19 mouse cellular contexts compared by ENCODE assay signal in the genomic region with DNA sequence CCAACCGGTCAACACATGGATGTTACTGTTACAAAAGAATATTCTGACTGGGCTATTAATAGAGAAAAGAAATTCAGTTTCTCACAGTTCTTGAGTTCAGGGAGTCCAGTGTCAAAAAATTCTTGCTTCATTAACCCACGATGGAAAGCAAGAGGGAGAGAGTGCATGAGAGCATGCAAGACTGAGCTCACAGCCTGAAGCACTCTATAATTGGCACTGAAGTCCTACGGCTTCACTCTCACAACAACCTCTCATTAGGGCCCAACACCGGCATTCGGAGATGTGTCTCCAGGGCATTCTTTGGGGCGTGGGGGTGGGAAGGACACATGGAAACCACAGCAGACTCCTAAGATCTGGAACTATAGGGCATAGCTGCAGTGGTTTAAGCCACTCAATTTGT. TPM values are rescaled to one million over a fixed set of nuclear protein-coding genes. Genes with fewer than 3 reads are reported as not detected.
A peak's percentile ranks its signal among the peaks of the same experiment; 100 is the strongest.
DNase-seq lines count a peak whose midpoint lies in the region; ATAC-seq and TF ChIP-seq lines count a peak whose summit lies in the region.
"Had no signal": no experiment of that assay in that cellular context is flagged by ENCODE, and none has a peak within 500 bp of the region (broad histone marks: within the 10 kb centered on the region; RNA-seq: fewer than 3 reads in every experiment).

No protein-coding gene starts in this region.

- H3K9ac ChIP-seq in kidney, embryonic 14.5 days (ENCODE audit: low read depth, low read length), result no peak overlapping the region
- H3K9ac ChIP-seq in midbrain, embryonic 15.5 days, result no peak overlapping the region
- H3K9ac ChIP-seq: embryonic facial prominence, embryonic 13.5 days; hindbrain, embryonic 12.5 days; limb, embryonic 12.5 days; liver, embryonic 14.5 days had no signal

- peak; percentile 54; the same call in 1 of the 2 replicates for ATAC-seq in kidney, embryonic 14.5 days (ENCODE audit: low FRiP score, low TSS enrichment)
- ATAC-seq in midbrain, embryonic 15.5 days (replicated peaks), result peak; percentile 51
- ATAC-seq: intestine, embryonic 16.5 days; lung, postnatal 0 days had no signal

- no peak for TF ChIP-seq CTCF in brain, embryonic 14.5 days (IDR thresholded peaks at IDR 0.05; ENCODE audit: borderline replicate concordance, extremely low read depth, insufficient read depth, insufficient read length)

- no peaks in the 10 kb centered on the region for H3K9me3 ChIP-seq in kidney, embryonic 14.5 days (ENCODE audit: control insufficient read depth, low read length)
- H3K9me3 ChIP-seq in midbrain, embryonic 15.5 days, result no peaks in the 10 kb centered on the region
- H3K9me3 ChIP-seq: embryonic facial prominence, embryonic 13.5 days; hindbrain, embryonic 12.5 days; limb, embryonic 12.5 days; megakaryocyte, embryonic 14.5 days had no signal

- peak; percentile 64 for DNase-seq in heart, adult 11 months
- no peak for DNase-seq in heart, postnatal 25 days (ENCODE audit: low spot score)
- no peak for DNase-seq in kidney, adult 8-10 months
- peak; percentile 76 for DNase-seq in brain, embryonic 14.5 days (ENCODE audit: low read depth)
- DNase-seq in cerebellum, adult 8-10 months, result no peak
- DNase-seq in frontal cortex, adult 2 months (ENCODE audit: extremely low spot score in 1 of 2, low spot score in 1 of 2), result no peak
- DNase-seq: gastrocnemius, postnatal 25 days; thymus, postnatal 25 days had no signal

- 39% methylated on average over 6 of the region's 6 CpGs for WGBS in kidney, embryonic 14.5 days
- WGBS in midbrain, embryonic 15.5 days, result 54% methylated on average over 6 of the region's 6 CpGs

- no peaks in the 10 kb centered on the region for H3K36me3 ChIP-seq in kidney, embryonic 14.5 days (ENCODE audit: control insufficient read depth, insufficient read depth, low read length)
- H3K36me3 ChIP-seq in midbrain, embryonic 15.5 days (replicated peaks), result no peaks in the 10 kb centered on the region
- H3K36me3 ChIP-seq: embryonic facial prominence, embryonic 13.5 days; hindbrain, embryonic 12.5 days; limb, embryonic 12.5 days had no signal

- no peak overlapping the region for H3K27ac ChIP-seq in kidney, embryonic 14.5 days (ENCODE audit: low read depth, low read length)
- peak overlapping the region; percentile 59 for H3K27ac ChIP-seq in midbrain, embryonic 15.5 days
- H3K27ac ChIP-seq: embryonic facial prominence, embryonic 13.5 days; hindbrain, embryonic 12.5 days; left cerebral cortex, adult 2 months; limb, embryonic 12.5 days; liver, embryonic 14.5 days; stomach, postnatal 0 days had no signal

- H3K4me3 ChIP-seq in kidney, embryonic 14.5 days (ENCODE audit: low read length), result no peak overlapping the region
- H3K4me3 ChIP-seq in midbrain, embryonic 15.5 days, result no peak overlapping the region
- H3K4me3 ChIP-seq: embryonic facial prominence, embryonic 13.5 days; hindbrain, embryonic 12.5 days; left cerebral cortex, adult 2 months; limb, embryonic 12.5 days; megakaryocyte, embryonic 14.5 days had no signal

- no peak overlapping the region for H3K4me2 ChIP-seq in kidney, embryonic 14.5 days (replicated peaks; ENCODE audit: low read depth, low read length)
- no peak overlapping the region for H3K4me2 ChIP-seq in midbrain, embryonic 15.5 days
- H3K4me2 ChIP-seq: embryonic facial prominence, embryonic 13.5 days; hindbrain, embryonic 12.5 days; limb, embryonic 12.5 days had no signal

- no peak for TF ChIP-seq POLR2A in brain, embryonic 14.5 days (IDR thresholded peaks at IDR 0.05; ENCODE audit: borderline replicate concordance, extremely low read depth, insufficient read depth, insufficient read length, poor library complexity, severe bottlenecking)

- H3K27me3 ChIP-seq in kidney, embryonic 14.5 days (ENCODE audit: control insufficient read depth, insufficient read depth, low read length), result no peaks in the 10 kb centered on the region
- H3K27me3 ChIP-seq in midbrain, embryonic 15.5 days (replicated peaks), result no peaks in the 10 kb centered on the region
- H3K27me3 ChIP-seq: embryonic facial prominence, embryonic 13.5 days; hindbrain, embryonic 12.5 days; limb, embryonic 12.5 days; megakaryocyte, embryonic 14.5 days had no signal

- peaks cover 14% of the 10 kb centered on the region; the same call in 1 of the 2 replicates for H3K4me1 ChIP-seq in kidney, embryonic 14.5 days (ENCODE audit: control insufficient read depth, insufficient read depth, low read length)
- H3K4me1 ChIP-seq in midbrain, embryonic 15.5 days, result peaks cover 18% of the 10 kb centered on the region

- intact Hi-C loops in heart, postnatal 25 days (cut with DNase I), result no loop called here

RNA-seq across cellular contexts. Expression of a gene that starts 12.5 kb away (rescaled TPM):
- 100 to 1,000 TPM; 615 to 691 TPM for total RNA-seq in heart, postnatal 25 days (2021)
- 28.2 and 31.9 TPM in 2 replicates for polyA plus RNA-seq in kidney, embryonic 14.5 days (2014; fragmentation: Nextera tagmentation; extraction: Ambion mirVana)
- polyA plus RNA-seq in brain, embryonic 14.5 days (2012; rRNA removed), result 33.6 and 42.8 TPM in 2 replicates
- 35.8 and 40.7 TPM in 2 replicates for polyA plus RNA-seq in midbrain, embryonic 15.5 days (2015; fragmentation: Nextera tagmentation; extraction: Ambion mirVana)
- 93.8 and 104 TPM in 2 replicates for polyA plus RNA-seq in frontal cortex, adult 2 months (2012; rRNA removed)

Comparison
In these comparisons a context has a peak if more than half of its experiments do, and no peak if none do; other contexts are left out.
1. DNase-seq: peak in heart, adult 11 months (single experiment) and brain, embryonic 14.5 days (single experiment); none in heart, postnatal 25 days (single experiment), kidney, adult 8-10 months (0 of 2), cerebellum, adult 8-10 months (single experiment) and frontal cortex, adult 2 months (0 of 2).